Mouse (Mus musculus) thymus, adult 2 months (tissue): ENCODE data around the gene Dlgap1.

Experiments used
- CTCF ChIP-seq: fragments of 200-500 bp; IDR thresholded peaks from 2 replicates; pipeline ENCODE4 v1.5.1; 2012; ENCODE audit warnings: mild to moderate bottlenecking, control low read depth, low read length, moderate library complexity, borderline replicate concordance; ENCODE audit not compliant: control insufficient read depth, poor library complexity, insufficient read depth; ENCODE audit errors: extremely low read depth
- POLR2A ChIP-seq: fragments of 200-500 bp; IDR thresholded peaks from 2 replicates; pipeline ENCODE4 v1.6.1; 2012; ENCODE audit warnings: mild to moderate bottlenecking, low read length, control low read depth, moderate library complexity; ENCODE audit not compliant: control insufficient read depth, poor library complexity, insufficient read depth; ENCODE audit errors: extremely low read depth

- no peak for TF ChIP-seq CTCF
- no peak for TF ChIP-seq POLR2A
These were observed 874.4 kb downstream of the Dlgap1 start for GRCm38 (mm10) chr17:70843252-70843651.
